Mouse (Mus musculus): Measurements from ENCODE around the gene Tbce. TPM values are rescaled to one million over a fixed set of nuclear protein-coding genes. Genes with fewer than 3 reads are reported as not detected.

Tbce gene
- polyA plus RNA-seq, 1 experiment = 36.7 TPM

DNA sequence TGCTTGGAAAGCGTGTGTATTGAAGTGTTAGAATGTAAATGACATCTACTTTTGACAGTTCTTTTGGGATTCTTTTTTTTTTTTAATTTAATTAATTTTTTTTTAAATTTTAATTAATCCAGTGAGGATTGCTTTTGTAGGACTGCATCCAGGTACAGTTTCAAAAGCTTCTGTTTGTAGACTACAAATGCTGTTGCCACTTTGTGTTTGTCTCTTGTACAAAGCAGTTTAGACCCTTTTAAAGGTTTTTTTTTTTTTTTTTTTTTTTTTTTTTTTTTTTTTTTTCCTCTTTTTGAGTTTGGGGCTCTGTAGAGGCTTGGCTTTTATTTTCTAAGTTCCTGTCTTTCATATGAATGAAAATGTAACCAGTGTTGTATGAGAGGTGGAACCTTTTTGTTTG, 26.3 kb upstream of the Tbce start:
- 0 out of 2 replicates have a peak, but pooled peaks cover 3% of the 10 kb centered on the region for H3K4me1 ChIP-seq (replicated peaks; ENCODE audit: control insufficient read depth, insufficient read depth, low read length)
- no peak overlapping the region for H3K27ac ChIP-seq (ENCODE audit: control insufficient read depth, insufficient read depth, low read length)
- no peak overlapping the region for H3K4me3 ChIP-seq (ENCODE audit: control insufficient read depth, insufficient read depth, low read length)
- no peak for DNase-seq
- H3K27me3 ChIP-seq (ENCODE audit: control insufficient read depth, insufficient read depth, low read length) = no peaks in the 10 kb centered on the region
- H3K36me3 ChIP-seq (ENCODE audit: control insufficient read depth, insufficient read depth, low read length) = no peaks in the 10 kb centered on the region
- WGBS = 94% methylated on average over 1 of the region's 1 CpGs
- TF ChIP-seq CTCF (IDR thresholded peaks at IDR 0.05; ENCODE audit: borderline replicate concordance, control insufficient read depth, extremely low read depth, insufficient read depth, low read length, poor library complexity) = no peak
- no peak for TF ChIP-seq POLR2A (IDR thresholded peaks at IDR 0.05; ENCODE audit: control insufficient read depth, extremely low read depth, insufficient read depth, low read length, poor library complexity)

GRCm38 (mm10) chr13:14065028-14065380, 25.6 kb upstream of the Tbce start:
- Histone ChIP-seq H3K36me3 (ENCODE audit: control insufficient read depth, insufficient read depth, low read length) (no peaks in the 10 kb centered on the region), H3K27ac (ENCODE audit: control insufficient read depth, insufficient read depth, low read length) (no peak overlapping the region)
- DNase-seq = no peak

GRCm38 (mm10) chr13:14064341-14065027, 25.0 kb upstream of the Tbce start:
- under 1% methylated on average over 65 of the region's 65 CpGs for WGBS
- H3K36me3 ChIP-seq (ENCODE audit: control insufficient read depth, insufficient read depth, low read length) = no peaks in the 10 kb centered on the region

More at GRCm38 (mm10) chr13:14065028-14065380, 25.6 kb upstream of the Tbce start:
- Histone ChIP-seq H3K4me1 (replicated peaks; ENCODE audit: control insufficient read depth, insufficient read depth, low read length) (0 out of 2 replicates have a peak, but pooled peaks cover 3% of the 10 kb centered on the region), H3K27me3 (ENCODE audit: control insufficient read depth, insufficient read depth, low read length) (no peaks in the 10 kb centered on the region), H3K4me3 (ENCODE audit: control insufficient read depth, insufficient read depth, low read length) (peak overlapping the region; percentile 93)
- no peak for TF ChIP-seq CTCF (IDR thresholded peaks at IDR 0.05; ENCODE audit: borderline replicate concordance, control insufficient read depth, extremely low read depth, insufficient read depth, low read length, poor library complexity)
- TF ChIP-seq POLR2A (IDR thresholded peaks at IDR 0.05; ENCODE audit: control insufficient read depth, extremely low read depth, insufficient read depth, low read length, poor library complexity) = no peak
- 3% methylated on average over 9 of the region's 9 CpGs for WGBS

DNA sequence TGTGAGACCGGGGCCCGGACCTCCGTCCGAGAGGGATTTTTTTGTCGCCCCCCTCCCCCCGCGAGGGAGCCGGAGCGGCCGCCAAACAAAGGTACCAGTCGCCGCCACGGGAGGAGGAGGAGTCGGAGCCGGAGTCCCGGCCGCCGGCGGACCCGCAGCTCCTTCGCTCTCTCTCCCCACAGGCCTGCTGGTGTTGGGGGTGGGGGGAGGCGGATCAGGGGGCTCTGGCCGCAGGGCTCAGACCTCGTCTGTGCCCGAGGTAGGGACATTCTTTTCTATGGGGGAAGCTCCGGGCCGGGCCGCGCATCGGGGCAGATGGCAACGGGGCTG, 24.5 kb upstream of the Tbce start:
- Histone ChIP-seq H3K27me3 (ENCODE audit: control insufficient read depth, insufficient read depth, low read length) (no peaks in the 10 kb centered on the region), H3K27ac (ENCODE audit: control insufficient read depth, insufficient read depth, low read length) (peak overlapping the region; percentile 52), H3K4me3 (ENCODE audit: control insufficient read depth, insufficient read depth, low read length) (peak overlapping the region; percentile 93), H3K4me1 (replicated peaks; ENCODE audit: control insufficient read depth, insufficient read depth, low read length) (0 out of 2 replicates have a peak, but pooled peaks cover 3% of the 10 kb centered on the region), H3K36me3 (ENCODE audit: control insufficient read depth, insufficient read depth, low read length) (no peaks in the 10 kb centered on the region)
- 1% methylated on average over 30 of the region's 31 CpGs for WGBS
- TF ChIP-seq POLR2A (IDR thresholded peaks at IDR 0.05; ENCODE audit: control insufficient read depth, extremely low read depth, insufficient read depth, low read length, poor library complexity) (no peak), CTCF (IDR thresholded peaks at IDR 0.05; ENCODE audit: borderline replicate concordance, control insufficient read depth, extremely low read depth, insufficient read depth, low read length, poor library complexity) (no peak)
- no peak for DNase-seq

More at GRCm38 (mm10) chr13:14064341-14065027, 25.0 kb upstream of the Tbce start:
- Histone ChIP-seq H3K4me1 (replicated peaks; ENCODE audit: control insufficient read depth, insufficient read depth, low read length) (0 out of 2 replicates have a peak, but pooled peaks cover 3% of the 10 kb centered on the region), H3K27me3 (ENCODE audit: control insufficient read depth, insufficient read depth, low read length) (no peaks in the 10 kb centered on the region), H3K27ac (ENCODE audit: control insufficient read depth, insufficient read depth, low read length) (peak overlapping the region; percentile 52; the same call in 1 of the 2 replicates), H3K4me3 (ENCODE audit: control insufficient read depth, insufficient read depth, low read length) (peak overlapping the region; percentile 93)
- DNase-seq = peak; percentile 65
- TF ChIP-seq POLR2A (IDR thresholded peaks at IDR 0.05; ENCODE audit: control insufficient read depth, extremely low read depth, insufficient read depth, low read length, poor library complexity) (no peak), CTCF (IDR thresholded peaks at IDR 0.05; ENCODE audit: borderline replicate concordance, control insufficient read depth, extremely low read depth, insufficient read depth, low read length, poor library complexity) (no peak)

- peak; percentile 93 for DNase-seq
- Histone ChIP-seq H3K4me1 (replicated peaks; ENCODE audit: control insufficient read depth, insufficient read depth, low read length) (0 out of 2 replicates have a peak, but pooled peaks cover 3% of the 10 kb centered on the region), H3K27me3 (ENCODE audit: control insufficient read depth, insufficient read depth, low read length) (no peaks in the 10 kb centered on the region), H3K36me3 (ENCODE audit: control insufficient read depth, insufficient read depth, low read length) (no peaks in the 10 kb centered on the region), H3K27ac (ENCODE audit: control insufficient read depth, insufficient read depth, low read length) (peak within 1 kb of the TSS; percentile 92), H3K4me3 (ENCODE audit: control insufficient read depth, insufficient read depth, low read length) (peak within 1 kb of the TSS; percentile 93)
- TF ChIP-seq POLR2A (IDR thresholded peaks at IDR 0.05; ENCODE audit: control insufficient read depth, extremely low read depth, insufficient read depth, low read length, poor library complexity) = peak; percentile 71
- TF ChIP-seq CTCF (IDR thresholded peaks at IDR 0.05; ENCODE audit: borderline replicate concordance, control insufficient read depth, extremely low read depth, insufficient read depth, low read length, poor library complexity) = 0 out of 2 replicates have a peak, but pooled peaks have one; percentile 35
- under 1% methylated on average over 64 of the region's 64 CpGs for WGBS
These were observed 23.8 kb upstream of the Tbce start, which contains the start of the genes Arid4b and Ggps1 for GRCm38 (mm10) chr13:14063013-14063941. Gene Arid4b (plus strand): TSS chr13:14063232. Gene Ggps1 (minus strand): TSS chr13:14063488.
